Mouse (Mus musculus) limb, embryonic 13.5 days (tissue): ENCODE measurements around the gene Arhgef19. TPM values are rescaled to one million over a fixed set of nuclear protein-coding genes. Genes with fewer than 3 reads are reported as not detected.

Source experiments
- ATAC-seq: fragments of 200-750 bp; cut with Nextera tagmentation; 2 replicates; pipeline ENCODE4 v1.8.0; 2017; ENCODE audit warnings: low read depth, moderate number of reproducible peaks, moderate TSS enrichment; ENCODE audit not compliant: low FRiP score
- H3K27ac ChIP-seq: fragments of 300-500 bp; sonication (generic); 2 replicates; pipeline ENCODE4 v1.5.1; 2015; ENCODE audit warnings: inconsistent platforms, mild to moderate bottlenecking, moderate library complexity
- H3K27me3 ChIP-seq: fragments of 300-500 bp; sonication (generic); 2 replicates; pipeline ENCODE4 v1.6.1; 2015; ENCODE audit warnings: mild to moderate bottlenecking, inconsistent platforms
- H3K36me3 ChIP-seq: fragments of 300-500 bp; sonication (generic); 2 replicates; pipeline ENCODE4 v1.6.1; 2015; ENCODE audit warnings: inconsistent platforms, mild to moderate bottlenecking, moderate library complexity
- H3K4me1 ChIP-seq: fragments of 300-500 bp; sonication (generic); 2 replicates; pipeline ENCODE4 v1.6.1; 2015; ENCODE audit warnings: inconsistent platforms
- H3K4me2 ChIP-seq: fragments of 300-500 bp; sonication (generic); replicated peaks from 2 replicates; pipeline ENCODE4 v1.6.1; 2015; ENCODE audit warnings: inconsistent platforms, mild to moderate bottlenecking, moderate library complexity
- H3K4me3 ChIP-seq: fragments of 300-500 bp; sonication (generic); 2 replicates; pipeline ENCODE4 v1.5.1; 2015; ENCODE audit warnings: moderate library complexity, mild to moderate bottlenecking, inconsistent platforms
- H3K9ac ChIP-seq: fragments of 300-500 bp; sonication (generic); 2 replicates; pipeline ENCODE4 v1.6.1; 2015; ENCODE audit warnings: mild to moderate bottlenecking, inconsistent platforms
- H3K9me3 ChIP-seq: fragments of 300-500 bp; sonication (generic); 2 replicates; pipeline ENCODE4 v1.6.1; 2016; ENCODE audit warnings: inconsistent platforms
- WGBS: fragments of 180-500 bp; shearing (Covaris S2); methylation state at CpG from one replicate; pipeline ENCODE4 v1.1.7; 2015; 5-methylcytosine and 5-hydroxymethylcytosine counted together
- polyA plus RNA-seq: library from polyadenylated mRNA; unstranded; fragments of >200 nt; fragmentation: Nextera tagmentation; extraction: Ambion mirVana; gene quantifications from 2 replicates; pipeline ENCODE4 v1.2.1, GENCODE M21; 2015

The Arhgef19 gene
- polyA plus RNA-seq, 1 experiment from 2014 or later, result 10.9 TPM

DNA sequence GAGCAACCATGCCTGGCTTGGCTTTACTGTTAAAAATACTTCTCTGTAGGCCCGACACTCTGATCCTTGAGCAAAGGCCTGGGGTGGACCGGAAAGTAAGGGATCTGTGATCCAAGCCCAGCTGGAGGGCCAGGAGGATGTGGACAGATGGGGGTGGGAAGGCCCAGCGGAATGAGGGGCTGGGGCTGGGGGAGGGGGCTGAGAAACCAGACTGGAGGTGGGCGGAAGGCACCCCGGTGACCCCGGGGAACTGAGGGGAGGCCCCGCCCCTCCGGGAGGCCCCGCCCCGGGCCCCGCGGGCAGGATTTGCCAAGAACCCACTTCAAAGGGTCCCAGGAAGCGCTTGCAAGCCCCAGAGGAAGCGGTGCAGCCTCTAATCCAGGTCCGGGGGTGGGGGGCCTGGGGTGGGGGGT lies 56.5 kb downstream of the Arhgef19 start:
- no peaks in the 10 kb centered on the region for H3K9me3 ChIP-seq
- ATAC-seq, result peak; percentile 26; the same call in 1 of the 2 replicates

DNA sequence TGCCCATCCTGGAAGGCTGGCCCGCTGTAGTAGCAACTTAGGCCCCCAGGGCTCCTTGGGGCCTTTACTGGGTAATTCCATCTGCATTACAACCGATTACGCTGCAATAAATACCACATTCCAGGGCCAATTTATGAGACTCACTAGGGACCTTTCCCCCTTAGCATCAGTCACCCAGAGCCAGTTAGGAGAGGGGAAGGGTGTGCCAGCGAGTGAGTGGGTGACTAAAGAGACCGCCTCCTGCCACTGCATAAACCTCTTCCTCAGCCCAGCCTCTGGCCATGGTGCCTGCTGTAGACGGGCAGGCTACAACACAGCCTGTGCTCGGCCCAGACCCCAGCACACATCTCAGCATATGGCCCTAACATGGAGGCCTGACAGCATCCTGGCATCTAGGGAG lies 58.6 kb downstream of the Arhgef19 start:
- Histone ChIP-seq H3K27ac (no peak overlapping the region), H3K4me3 (no peak overlapping the region), H3K9ac (no peak overlapping the region), H3K36me3 (no peaks in the 10 kb centered on the region), H3K4me2 (no peak overlapping the region), H3K4me1 (peaks cover 65% of the 10 kb centered on the region), H3K9me3 (no peaks in the 10 kb centered on the region), H3K27me3 (peaks cover 62% of the 10 kb centered on the region)
- no peak for ATAC-seq
- 24% methylated on average over 7 of the region's 7 CpGs for WGBS

More for the DNA sequence above, 56.5 kb downstream of the Arhgef19 start:
- Histone ChIP-seq H3K4me1 (peaks cover 64% of the 10 kb centered on the region), H3K27ac (no peak overlapping the region), H3K36me3 (no peaks in the 10 kb centered on the region), H3K9ac (no peak overlapping the region), H3K27me3 (peaks cover 64% of the 10 kb centered on the region), H3K4me2 (peak overlapping the region; percentile 47), H3K4me3 (peak overlapping the region; percentile 11; the same call in 1 of the 2 replicates)
- WGBS, result 3% methylated on average over 14 of the region's 15 CpGs

DNA sequence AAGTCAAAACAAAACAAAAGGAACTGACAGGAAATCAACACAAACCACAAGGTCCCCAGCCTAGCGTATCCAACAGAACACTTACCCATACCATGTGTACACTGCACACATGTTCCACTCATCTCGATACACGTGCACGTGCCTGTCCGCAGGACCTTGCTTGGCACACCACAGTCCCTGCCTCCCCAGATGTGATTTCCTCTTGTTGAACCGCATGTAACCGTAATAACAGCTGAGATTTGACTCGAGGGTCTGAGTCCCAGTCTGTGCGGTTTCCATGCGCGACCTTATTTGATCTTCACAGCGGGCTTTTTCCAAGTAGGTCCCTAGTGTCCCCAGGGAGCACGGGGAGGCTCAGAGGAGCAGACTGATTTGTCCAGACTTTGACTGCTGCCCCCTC lies 60.1 kb downstream of the Arhgef19 start:
- Histone ChIP-seq H3K4me3 (no peak overlapping the region), H3K9me3 (no peaks in the 10 kb centered on the region), H3K27me3 (peaks cover 67% of the 10 kb centered on the region), H3K9ac (no peak overlapping the region), H3K4me2 (no peak overlapping the region), H3K4me1 (peaks cover 74% of the 10 kb centered on the region), H3K36me3 (no peaks in the 10 kb centered on the region), H3K27ac (no peak overlapping the region)
- ATAC-seq, result no peak
- WGBS, result 57% methylated on average over 13 of the region's 13 CpGs

DNA sequence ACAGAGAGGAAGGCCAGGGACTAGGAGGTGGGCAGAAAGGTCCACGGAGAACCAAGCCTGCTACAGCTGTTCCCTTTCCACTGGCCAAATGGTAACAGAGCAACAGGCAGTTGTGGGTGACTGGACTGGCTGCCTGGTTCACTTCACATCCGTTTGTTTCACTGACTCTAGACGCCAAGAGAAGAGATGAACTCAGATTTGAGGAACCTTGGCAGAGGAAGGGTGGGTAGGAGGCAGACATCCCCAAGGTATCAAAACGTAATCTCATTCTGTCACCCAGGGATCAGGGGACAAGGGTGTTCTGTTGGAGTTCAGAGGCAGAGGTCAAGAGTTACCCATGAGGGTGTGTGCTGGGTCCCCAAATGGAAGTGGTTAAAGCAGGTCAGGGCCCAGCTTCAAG lies 60.9 kb downstream of the Arhgef19 start:
- Histone ChIP-seq H3K27me3 (peaks cover 66% of the 10 kb centered on the region), H3K36me3 (no peaks in the 10 kb centered on the region), H3K9me3 (no peaks in the 10 kb centered on the region), H3K9ac (no peak overlapping the region), H3K4me1 (peaks cover 72% of the 10 kb centered on the region), H3K27ac (no peak overlapping the region), H3K4me3 (no peak overlapping the region), H3K4me2 (no peak overlapping the region)
- ATAC-seq, result no peak
- 67% methylated on average over 4 of the region's 4 CpGs for WGBS

DNA sequence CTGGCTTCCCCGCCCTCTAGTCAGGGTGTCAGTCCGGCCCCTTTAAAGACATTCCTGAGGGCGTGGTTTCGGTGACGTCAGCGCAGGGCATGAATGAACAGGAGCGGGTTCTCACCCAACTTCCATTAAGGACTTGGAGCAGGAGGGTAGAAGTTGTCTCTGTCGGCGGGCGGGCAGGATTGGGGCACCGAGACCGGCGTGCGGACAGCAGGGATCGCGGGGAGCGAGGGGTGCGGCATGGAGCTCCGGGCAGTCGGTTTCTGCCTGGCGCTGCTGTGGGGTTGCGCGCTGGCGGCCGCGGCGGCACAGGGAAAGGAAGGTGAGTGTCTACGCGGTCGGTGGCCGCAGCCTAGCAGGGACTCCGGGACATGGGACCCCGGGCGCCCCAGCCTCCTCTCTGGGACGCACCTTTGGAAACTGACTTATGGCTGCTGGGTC lies 61.8 kb downstream of the Arhgef19 start, which contains the start of gene Epha2:
Epha2 (plus strand) TSS at position 125 of the 438 bp plus-strand sequence.
- H3K9me3 ChIP-seq, result no peaks in the 10 kb centered on the region
- whole genome bisulfite sequencing, result under 1% methylated on average over 34 of the region's 35 CpGs
- H3K4me2 ChIP-seq, result peak within 1 kb of the TSS; percentile 96
- H3K27ac ChIP-seq, result no peak within 1 kb of the TSS
- peaks cover 63% of the 10 kb centered on the region for H3K4me1 ChIP-seq
- H3K4me3 ChIP-seq, result peak within 1 kb of the TSS; percentile 68
- ATAC-seq, result peak; percentile 60; the same call in 1 of the 2 replicates
- peaks cover 60% of the 10 kb centered on the region for H3K27me3 ChIP-seq
- H3K36me3 ChIP-seq, result no peaks in the 10 kb centered on the region
- peak within 1 kb of the TSS; percentile 78 for H3K9ac ChIP-seq

DNA sequence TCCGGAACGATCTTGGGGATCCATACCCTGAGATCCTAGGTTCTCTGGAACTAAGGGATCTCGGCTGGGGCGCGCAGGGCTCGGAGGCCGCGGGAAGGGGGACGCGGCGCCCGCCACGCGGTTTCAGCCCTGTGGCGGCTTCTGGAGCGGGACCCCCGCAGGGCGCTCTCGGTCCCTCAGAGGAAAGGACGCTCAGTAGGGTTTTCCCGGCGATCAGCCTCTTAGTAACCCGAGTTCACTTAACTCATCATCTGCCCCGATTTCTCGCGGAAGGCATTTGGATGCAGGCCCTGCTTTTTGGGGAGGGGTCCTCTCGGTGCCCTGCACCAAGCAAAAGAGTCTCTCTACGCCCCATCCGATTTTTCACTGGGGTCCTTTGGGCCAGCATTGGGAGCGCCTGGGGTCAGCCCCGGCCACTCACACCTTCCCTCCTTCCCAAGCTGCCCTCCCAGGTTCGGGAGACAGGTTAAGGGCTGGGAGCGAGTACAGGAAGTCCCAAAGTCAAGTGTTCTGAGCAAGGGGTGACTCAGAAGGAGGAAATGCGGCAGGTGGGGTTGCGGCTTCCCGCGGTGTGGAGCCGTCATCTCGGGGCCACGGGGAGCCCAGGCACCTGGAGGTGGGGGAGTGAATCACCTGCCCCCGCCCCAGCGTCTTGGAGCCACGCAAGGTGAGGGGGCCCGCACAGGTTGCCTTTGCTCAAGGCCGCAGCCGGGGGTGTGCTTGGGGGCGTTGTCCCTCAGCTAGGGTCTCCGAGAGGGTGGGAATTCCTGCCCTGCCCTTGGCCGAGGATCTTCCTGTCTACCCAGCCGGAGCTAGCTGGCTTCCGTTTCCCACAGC lies 62.5 kb downstream of the Arhgef19 start:
- Histone ChIP-seq H3K27me3 (peaks cover 53% of the 10 kb centered on the region), H3K4me3 (peak overlapping the region; percentile 68), H3K36me3 (no peaks in the 10 kb centered on the region), H3K4me2 (peak overlapping the region; percentile 96), H3K9ac (peak overlapping the region; percentile 78), H3K9me3 (no peaks in the 10 kb centered on the region), H3K27ac (no peak overlapping the region), H3K4me1 (peaks cover 61% of the 10 kb centered on the region)
- WGBS, result under 1% methylated on average over 51 of the region's 51 CpGs
- no peak for ATAC-seq

DNA sequence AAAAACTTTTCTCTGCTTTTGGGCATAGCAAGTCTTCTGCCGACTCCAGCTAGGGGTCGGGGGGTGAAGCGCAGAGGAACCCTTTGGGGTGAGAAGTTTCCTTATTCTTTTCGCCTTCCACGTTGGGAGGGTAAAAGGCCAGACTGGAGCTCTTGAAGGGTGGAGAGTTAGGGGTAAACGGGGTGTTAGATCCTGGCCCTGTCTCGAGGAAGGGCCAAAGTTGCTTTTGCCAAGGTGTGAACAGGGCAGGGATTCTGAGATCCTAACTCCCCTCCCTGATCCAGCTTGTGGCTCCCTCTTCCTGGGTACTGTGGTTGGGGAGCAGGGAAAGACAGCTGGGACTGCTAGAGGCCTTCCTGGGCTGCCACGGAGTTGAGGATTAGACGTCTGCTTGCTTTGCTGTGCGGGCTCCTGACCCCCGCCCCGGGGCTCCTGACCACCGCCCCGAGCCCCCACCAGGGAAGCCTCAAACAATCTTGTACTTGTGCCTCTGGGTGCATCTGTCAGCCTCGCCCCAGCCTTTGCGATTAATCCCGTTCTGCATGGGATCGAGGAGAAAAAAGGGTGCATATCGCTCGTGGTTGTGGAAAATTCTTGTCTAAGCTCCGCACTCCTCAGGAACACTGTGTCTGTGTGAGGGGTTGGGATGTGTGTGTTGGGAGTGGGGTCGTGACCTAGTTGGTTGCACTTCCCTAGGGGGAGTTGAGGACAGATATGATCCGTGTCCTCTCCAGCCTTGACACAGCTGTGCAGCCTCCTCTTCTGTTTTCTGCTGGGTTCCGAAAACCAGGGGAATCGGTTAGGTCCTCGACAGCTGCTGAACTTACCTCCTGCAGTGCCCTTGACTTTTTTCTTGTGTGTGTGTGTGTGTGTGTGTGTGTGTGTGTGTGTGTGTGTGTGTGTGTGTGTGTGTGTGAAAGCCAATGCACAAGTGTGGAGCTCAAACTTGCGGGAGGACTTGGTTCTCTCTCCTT lies 63.4 kb downstream of the Arhgef19 start:
- Histone ChIP-seq H3K27ac (no peak overlapping the region), H3K4me1 (peaks cover 53% of the 10 kb centered on the region), H3K4me3 (peak overlapping the region; percentile 68), H3K4me2 (peak overlapping the region; percentile 96), H3K9me3 (no peaks in the 10 kb centered on the region), H3K9ac (peak overlapping the region; percentile 78), H3K27me3 (peaks cover 44% of the 10 kb centered on the region), H3K36me3 (no peaks in the 10 kb centered on the region)
- ATAC-seq, result no peak
- 14% methylated on average over 27 of the region's 27 CpGs for WGBS

DNA sequence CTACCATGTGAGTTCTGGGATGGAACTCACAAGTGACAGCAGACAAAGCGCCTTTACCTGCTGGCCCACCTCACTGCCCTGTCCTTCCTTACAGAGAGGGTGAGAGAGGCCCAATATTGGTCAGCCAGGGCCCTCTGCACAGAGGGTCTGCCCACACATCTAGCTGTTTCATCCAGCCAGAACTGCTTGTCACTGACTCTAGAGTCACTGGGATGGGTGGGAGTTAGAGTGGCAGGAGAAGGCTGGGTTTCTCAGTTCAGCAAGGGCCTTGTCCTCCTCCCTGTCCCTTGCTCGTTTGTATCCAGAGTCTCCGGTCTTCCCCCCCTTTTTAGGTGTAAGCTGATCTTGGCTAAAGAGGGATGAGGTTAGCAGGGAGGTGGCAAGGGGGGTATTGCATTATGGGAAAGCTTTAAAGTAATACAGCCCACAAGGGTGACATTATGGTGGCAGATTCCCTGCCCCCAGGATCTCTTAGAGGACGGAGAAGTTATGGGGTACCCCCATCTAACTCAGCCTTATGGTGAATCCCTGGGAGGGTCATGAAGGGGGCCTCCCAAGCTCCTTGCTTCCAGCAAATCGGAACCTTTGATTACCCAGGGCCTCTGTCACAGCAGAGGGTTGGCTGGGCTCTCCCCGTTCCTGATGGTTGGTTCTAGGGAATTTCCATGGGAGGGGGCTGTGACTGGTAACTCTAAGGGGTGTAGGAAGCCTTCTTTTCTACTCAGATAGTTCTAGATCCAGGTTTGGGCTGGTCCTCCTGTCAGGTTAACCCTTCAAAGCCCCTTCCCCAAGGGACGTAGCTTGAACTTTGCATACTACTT lies 64.3 kb downstream of the Arhgef19 start:
- Histone ChIP-seq H3K4me1 (peaks cover 49% of the 10 kb centered on the region), H3K4me3 (peak overlapping the region; percentile 68; the same call in 1 of the 2 replicates), H3K27ac (no peak overlapping the region), H3K9ac (peak overlapping the region; percentile 32; the same call in 1 of the 2 replicates), H3K4me2 (peak overlapping the region; percentile 96), H3K9me3 (no peaks in the 10 kb centered on the region), H3K36me3 (peaks cover 4% of the 10 kb centered on the region), H3K27me3 (peaks cover 41% of the 10 kb centered on the region)
- no peak for ATAC-seq
- 36% methylated on average over 7 of the region's 7 CpGs for WGBS

DNA sequence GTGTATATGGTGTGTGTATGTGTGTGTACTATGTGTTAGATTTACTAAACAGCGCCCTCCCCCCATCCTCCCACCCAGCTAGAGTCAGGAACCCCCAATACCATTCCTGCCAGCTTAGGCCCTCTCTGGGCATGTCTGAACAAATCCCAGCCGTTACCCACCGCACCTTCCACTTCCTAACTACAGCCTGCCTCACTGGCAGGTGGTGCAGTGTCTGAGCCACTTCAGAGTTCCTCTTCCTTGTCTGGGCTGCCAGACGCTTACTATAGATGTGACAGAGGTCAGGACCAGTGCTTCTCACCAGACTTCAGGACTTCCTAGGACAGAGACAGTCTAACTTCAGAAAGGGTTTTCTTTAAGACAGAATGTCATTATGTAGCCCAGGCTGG lies 64.9 kb downstream of the Arhgef19 start:
- H3K4me3 ChIP-seq, result no peak overlapping the region
- no peak for ATAC-seq
- 83% methylated on average over 4 of the region's 4 CpGs for WGBS
- peaks cover 38% of the 10 kb centered on the region for H3K27me3 ChIP-seq
- no peak overlapping the region for H3K27ac ChIP-seq
- H3K4me2 ChIP-seq, result 0 out of 2 replicates have a peak overlapping the region, but pooled peaks have one; percentile 96
- H3K36me3 ChIP-seq, result peaks cover 10% of the 10 kb centered on the region
- H3K9ac ChIP-seq, result no peak overlapping the region
- no peaks in the 10 kb centered on the region for H3K9me3 ChIP-seq
- H3K4me1 ChIP-seq, result peaks cover 46% of the 10 kb centered on the region

DNA sequence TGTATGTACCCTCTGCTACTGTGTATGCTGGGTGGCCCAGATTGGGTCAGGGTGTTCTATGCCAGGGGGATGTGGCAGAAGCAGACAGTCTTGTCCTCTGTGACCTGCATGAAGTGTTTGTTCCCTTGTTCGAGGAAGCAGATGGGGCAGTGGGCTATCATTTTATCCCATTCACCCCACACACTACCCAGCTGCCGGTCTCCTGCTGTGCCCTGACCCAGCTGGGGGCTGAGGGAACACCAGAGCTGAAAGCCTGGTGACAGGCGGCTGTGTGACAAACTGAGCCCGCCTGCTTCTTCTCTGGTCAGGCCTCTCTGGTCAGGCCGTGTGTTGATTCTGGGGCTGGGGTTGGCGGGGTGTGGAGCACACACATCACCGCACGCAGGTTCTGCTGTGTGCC lies 66.8 kb downstream of the Arhgef19 start:
- H3K27me3 ChIP-seq, result peaks cover 26% of the 10 kb centered on the region
- no peak overlapping the region for H3K27ac ChIP-seq
- no peaks in the 10 kb centered on the region for H3K9me3 ChIP-seq
- H3K9ac ChIP-seq, result no peak overlapping the region
- no peak for ATAC-seq
- H3K36me3 ChIP-seq, result peaks cover 12% of the 10 kb centered on the region
- no peak overlapping the region for H3K4me2 ChIP-seq
- no peak overlapping the region for H3K4me3 ChIP-seq
- 50% methylated on average over 8 of the region's 8 CpGs for WGBS
- H3K4me1 ChIP-seq, result peaks cover 49% of the 10 kb centered on the region
